Mouse (Mus musculus) brain, embryonic 14.5 days (tissue): Measurements from ENCODE around the gene Card10.

ENCODE experiments used
- CTCF ChIP-seq: fragments of 200-500 bp; IDR thresholded peaks from 2 replicates; pipeline ENCODE4 v1.5.1; 2012; ENCODE audit warnings: inconsistent platforms, mild to moderate bottlenecking, moderate library complexity, borderline replicate concordance; ENCODE audit not compliant: insufficient read depth, insufficient read length; ENCODE audit errors: extremely low read depth
- POLR2A ChIP-seq: fragments of 200-500 bp; IDR thresholded peaks from 2 replicates; pipeline ENCODE4 v1.6.1; 2012; ENCODE audit warnings: mild to moderate bottlenecking, inconsistent platforms, borderline replicate concordance; ENCODE audit not compliant: poor library complexity, insufficient read depth, insufficient read length, severe bottlenecking; ENCODE audit errors: extremely low read depth

- TF ChIP-seq CTCF = no peak
- TF ChIP-seq POLR2A = no peak
These were observed 30.0 kb downstream of the Card10 start for GRCm38 (mm10) chr15:78772856-78773255.
